Mouse (Mus musculus): Measurements from ENCODE around the gene D430041D05Rik.

The D430041D05Rik gene

DNA sequence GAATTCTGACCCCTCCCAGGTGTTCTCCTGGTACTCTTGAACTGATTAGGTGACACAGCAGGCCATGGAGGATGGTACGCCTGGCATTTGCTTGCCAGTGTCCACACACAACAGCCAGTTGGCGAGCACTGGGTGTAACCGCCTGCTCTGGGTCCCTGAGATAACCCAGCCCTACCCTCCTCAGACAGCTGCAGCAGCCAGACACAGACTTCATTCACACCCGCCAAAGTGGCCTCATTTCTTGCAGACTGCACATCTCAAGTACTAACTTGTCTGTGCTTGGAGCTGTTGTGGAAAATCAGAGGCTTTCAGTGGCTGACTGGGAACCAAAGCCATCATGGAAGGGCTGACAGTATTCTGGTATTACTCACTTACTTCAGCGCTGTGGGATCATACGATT is 280.6 kb downstream of the D430041D05Rik start:
- Histone ChIP-seq H3K9me3 (ENCODE audit: low read length) (no peaks in the 10 kb centered on the region), H3K4me1 (replicated peaks; ENCODE audit: low read depth, low read length) (peaks cover 19% of the 10 kb centered on the region), H3K4me3 (replicated peaks; ENCODE audit: low read length) (no peak overlapping the region), H3K36me3 (ENCODE audit: insufficient read depth, low read length) (no peaks in the 10 kb centered on the region), H3K27me3 (ENCODE audit: insufficient read depth, low read length) (peaks cover 37% of the 10 kb centered on the region)
- TF ChIP-seq NANOG (IDR thresholded peaks at IDR 0.05; ENCODE audit: borderline replicate concordance, low read length) (no peak), CTCF (conservative IDR thresholded peaks at IDR 0.05; ENCODE audit: low read length) (no peak), POU5F1 (IDR thresholded peaks at IDR 0.05; ENCODE audit: borderline replicate concordance, low read length) (no peak)

DNA sequence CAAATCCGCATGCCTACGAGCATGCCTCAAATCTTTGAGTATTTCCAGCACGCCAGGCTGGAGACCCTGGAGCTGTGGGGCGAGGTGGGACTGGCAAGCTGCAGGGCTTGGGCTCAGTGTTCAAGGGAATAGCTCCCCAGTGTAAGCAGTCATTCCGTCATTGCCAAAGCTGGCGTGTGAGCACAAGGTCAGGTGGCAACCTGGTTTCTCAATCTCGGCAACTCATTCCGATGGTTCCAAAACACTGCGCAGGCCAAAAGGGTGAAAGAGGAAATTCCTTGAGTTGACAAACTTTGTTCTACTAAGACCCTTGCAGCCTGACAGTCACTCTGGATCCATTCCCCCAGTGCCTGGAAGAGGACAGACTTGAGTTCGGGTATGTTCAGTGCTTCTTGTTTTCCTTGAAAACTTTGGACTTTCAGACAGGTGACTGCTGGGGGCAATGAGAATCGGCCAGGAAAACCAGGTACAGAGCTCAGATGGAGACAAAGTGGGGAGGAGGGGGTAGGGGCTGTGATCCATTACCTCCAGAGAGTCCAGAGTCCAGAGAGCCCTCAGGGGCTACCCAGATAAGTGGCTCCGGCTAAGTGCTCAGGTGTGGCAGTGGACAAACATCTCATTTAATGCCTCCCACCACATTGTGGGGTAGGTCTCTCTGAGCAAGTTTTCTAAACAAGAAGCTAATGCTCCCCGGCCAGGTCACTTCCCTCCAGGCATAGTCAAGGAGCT is 281.8 kb downstream of the D430041D05Rik start:
- no peak overlapping the region for H3K4me3 ChIP-seq (replicated peaks; ENCODE audit: low read length)
- H3K9me3 ChIP-seq (ENCODE audit: low read length): no peaks in the 10 kb centered on the region
- no peak for TF ChIP-seq CTCF (conservative IDR thresholded peaks at IDR 0.05; ENCODE audit: low read length)
- no peak for TF ChIP-seq NANOG (IDR thresholded peaks at IDR 0.05; ENCODE audit: borderline replicate concordance, low read length)
- TF ChIP-seq POU5F1 (IDR thresholded peaks at IDR 0.05; ENCODE audit: borderline replicate concordance, low read length): no peak
- H3K27me3 ChIP-seq (ENCODE audit: insufficient read depth, low read length): peaks cover 45% of the 10 kb centered on the region
- H3K36me3 ChIP-seq (ENCODE audit: insufficient read depth, low read length): no peaks in the 10 kb centered on the region
- peaks cover 17% of the 10 kb centered on the region for H3K4me1 ChIP-seq (replicated peaks; ENCODE audit: low read depth, low read length)

DNA sequence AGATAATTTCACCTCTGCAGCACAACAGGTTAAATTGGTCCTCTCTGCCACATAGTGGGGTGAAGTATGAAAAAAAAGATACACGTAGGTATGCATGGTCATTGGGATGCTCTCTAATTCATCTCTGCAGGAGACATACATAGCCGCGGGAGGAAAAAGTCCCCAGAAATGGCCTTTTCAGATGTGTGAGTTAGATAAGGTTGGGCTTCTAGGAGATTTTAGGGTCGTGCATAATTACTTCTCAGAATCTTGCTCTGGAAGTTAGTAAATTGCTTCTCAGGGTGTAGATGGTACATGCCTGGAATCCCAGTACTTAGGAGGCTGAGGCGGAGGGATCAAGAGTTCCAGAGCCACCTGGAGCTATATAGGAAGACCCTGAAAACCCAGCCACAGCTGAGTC is 286.7 kb downstream of the D430041D05Rik start:
- peaks cover 27% of the 10 kb centered on the region for H3K4me1 ChIP-seq (replicated peaks; ENCODE audit: low read depth, low read length)
- H3K27me3 ChIP-seq (ENCODE audit: insufficient read depth, low read length): peaks cover 46% of the 10 kb centered on the region
- H3K9me3 ChIP-seq (ENCODE audit: low read length): no peaks in the 10 kb centered on the region
- TF ChIP-seq NANOG (IDR thresholded peaks at IDR 0.05; ENCODE audit: borderline replicate concordance, low read length) (no peak), CTCF (conservative IDR thresholded peaks at IDR 0.05; ENCODE audit: low read length) (no peak), POU5F1 (IDR thresholded peaks at IDR 0.05; ENCODE audit: borderline replicate concordance, low read length) (no peak)
- no peak overlapping the region for H3K4me3 ChIP-seq (replicated peaks; ENCODE audit: low read length)
- H3K36me3 ChIP-seq (ENCODE audit: insufficient read depth, low read length): no peaks in the 10 kb centered on the region

- no peaks in the 10 kb centered on the region for H3K36me3 ChIP-seq (ENCODE audit: insufficient read depth, low read length)
- TF ChIP-seq POU5F1 (IDR thresholded peaks at IDR 0.05; ENCODE audit: borderline replicate concordance, low read length): no peak
- TF ChIP-seq CTCF (conservative IDR thresholded peaks at IDR 0.05; ENCODE audit: low read length): no peak
- TF ChIP-seq NANOG (IDR thresholded peaks at IDR 0.05; ENCODE audit: borderline replicate concordance, low read length): no peak
- peak overlapping the region; percentile 89; the same call in 1 of the 2 replicates for H3K4me3 ChIP-seq (replicated peaks; ENCODE audit: low read length)
- peaks cover 41% of the 10 kb centered on the region for H3K27me3 ChIP-seq (ENCODE audit: insufficient read depth, low read length)
- peaks cover 32% of the 10 kb centered on the region for H3K4me1 ChIP-seq (replicated peaks; ENCODE audit: low read depth, low read length)
- H3K9me3 ChIP-seq (ENCODE audit: low read length): no peaks in the 10 kb centered on the region
Observed at GRCm38 (mm10) chr2:104123540-104123939, 287.3 kb downstream of the D430041D05Rik start.

- Histone ChIP-seq H3K9me3 (ENCODE audit: low read length) (no peaks in the 10 kb centered on the region), H3K4me3 (replicated peaks; ENCODE audit: low read length) (peak within 1 kb of the TSS; percentile 89), H3K36me3 (ENCODE audit: insufficient read depth, low read length) (no peaks in the 10 kb centered on the region), H3K4me1 (replicated peaks; ENCODE audit: low read depth, low read length) (peaks cover 32% of the 10 kb centered on the region), H3K27me3 (ENCODE audit: insufficient read depth, low read length) (peaks cover 33% of the 10 kb centered on the region)
- no peak for TF ChIP-seq NANOG (IDR thresholded peaks at IDR 0.05; ENCODE audit: borderline replicate concordance, low read length)
- TF ChIP-seq POU5F1 (IDR thresholded peaks at IDR 0.05; ENCODE audit: borderline replicate concordance, low read length): no peak
- TF ChIP-seq CTCF (conservative IDR thresholded peaks at IDR 0.05; ENCODE audit: low read length): no peak
Observed at GRCm38 (mm10) chr2:104122505-104123378, 288.1 kb downstream of the D430041D05Rik start, which contains the start of gene A930018P22Rik. Gene A930018P22Rik (plus strand): TSS chr2:104122769.

- H3K36me3 ChIP-seq (ENCODE audit: insufficient read depth, low read length): no peaks in the 10 kb centered on the region
- H3K27me3 ChIP-seq (ENCODE audit: insufficient read depth, low read length): peaks cover 28% of the 10 kb centered on the region
- TF ChIP-seq NANOG (IDR thresholded peaks at IDR 0.05; ENCODE audit: borderline replicate concordance, low read length) (no peak), CTCF (conservative IDR thresholded peaks at IDR 0.05; ENCODE audit: low read length) (no peak), POU5F1 (IDR thresholded peaks at IDR 0.05; ENCODE audit: borderline replicate concordance, low read length) (no peak)
- H3K4me3 ChIP-seq (replicated peaks; ENCODE audit: low read length): peak overlapping the region; percentile 89
- H3K4me1 ChIP-seq (replicated peaks; ENCODE audit: low read depth, low read length): peaks cover 32% of the 10 kb centered on the region
- 0 out of 2 replicates have a peak, but pooled peaks cover 3% of the 10 kb centered on the region for H3K9me3 ChIP-seq (ENCODE audit: low read length)
Observed at GRCm38 (mm10) chr2:104121681-104122504, 288.9 kb downstream of the D430041D05Rik start.

- no peak overlapping the region for H3K4me3 ChIP-seq (replicated peaks; ENCODE audit: low read length)
- H3K9me3 ChIP-seq (ENCODE audit: low read length): 0 out of 2 replicates have a peak, but pooled peaks cover 3% of the 10 kb centered on the region
- H3K27me3 ChIP-seq (ENCODE audit: insufficient read depth, low read length): peaks cover 20% of the 10 kb centered on the region
- TF ChIP-seq POU5F1 (IDR thresholded peaks at IDR 0.05; ENCODE audit: borderline replicate concordance, low read length) (no peak), NANOG (IDR thresholded peaks at IDR 0.05; ENCODE audit: borderline replicate concordance, low read length) (no peak), CTCF (conservative IDR thresholded peaks at IDR 0.05; ENCODE audit: low read length) (no peak)
- peaks cover 32% of the 10 kb centered on the region for H3K4me1 ChIP-seq (replicated peaks; ENCODE audit: low read depth, low read length)
- no peaks in the 10 kb centered on the region for H3K36me3 ChIP-seq (ENCODE audit: insufficient read depth, low read length)
Observed at GRCm38 (mm10) chr2:104120312-104120711, 290.5 kb downstream of the D430041D05Rik start.
